Mouse (Mus musculus) myocyte (in vitro differentiated cells): ENCODE measurements around the gene Rprm.

Experiments
- MAX ChIP-seq: IDR thresholded peaks from one replicate; pipeline ENCODE4 v1.6.1; 2011; ENCODE audit warnings: low read depth, mild to moderate bottlenecking, control low read depth
- POLR2A ChIP-seq: IDR thresholded peaks from one replicate; pipeline ENCODE4 v1.6.1; 2011; ENCODE audit warnings: low read depth, mild to moderate bottlenecking, control low read depth, moderate library complexity; ENCODE audit not compliant: insufficient read length
- SRF ChIP-seq: IDR thresholded peaks from one replicate; pipeline ENCODE4 v1.6.1; 2011; ENCODE audit warnings: low read depth; ENCODE audit not compliant: control insufficient read depth, insufficient read length
- TCF12 ChIP-seq: IDR thresholded peaks from one replicate; pipeline ENCODE4 v1.6.1; 2011; ENCODE audit warnings: mild to moderate bottlenecking, control low read depth; ENCODE audit not compliant: poor library complexity, insufficient read depth, severe bottlenecking
- USF1 ChIP-seq: IDR thresholded peaks from one replicate; pipeline ENCODE4 v1.6.1; 2011; ENCODE audit warnings: low read depth, mild to moderate bottlenecking, control low read depth, moderate library complexity

- TF ChIP-seq USF1 (no peak), TCF12 (no peak), POLR2A (no peak), MAX (no peak), SRF (no peak)
Measured at GRCm38 (mm10) chr2:54062421-54062820, 22.9 kb downstream of the Rprm start.
